Mouse (Mus musculus) ES-Bruce4 (cell line): Measurements from ENCODE around the gene Snx29.

Source experiments
- CTCF ChIP-seq: IDR thresholded peaks from one replicate; pipeline ENCODE4 v1.8.1; 2011; ENCODE audit warnings: low read depth, low read length
- EP300 ChIP-seq: IDR thresholded peaks from 2 replicates; pipeline ENCODE4 v1.6.1; 2011; ENCODE audit warnings: low read depth, low read length; ENCODE audit not compliant: insufficient read depth

DNA sequence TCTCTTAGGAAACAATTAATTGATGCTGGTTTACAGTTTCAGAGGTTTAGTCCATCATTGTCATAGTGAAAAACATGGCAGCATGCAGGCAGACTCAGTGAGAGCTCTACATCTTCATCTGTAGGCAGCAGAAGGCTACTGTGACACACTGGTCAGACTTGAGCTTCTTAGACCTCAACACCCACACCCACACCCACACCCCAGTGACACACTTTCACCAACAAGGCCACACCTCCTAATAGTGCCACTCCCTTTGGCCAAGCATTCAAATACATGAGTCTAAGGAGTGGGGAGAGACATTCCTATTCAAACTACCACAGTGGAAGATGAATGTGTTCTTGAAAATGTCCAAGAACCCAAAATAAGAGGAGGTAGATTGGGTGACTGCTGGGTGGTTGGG lies 460.6 kb downstream of the Snx29 start:
- TF ChIP-seq CTCF (no peak), EP300 (no peak)
